Mouse (Mus musculus) megakaryocyte-erythroid progenitor cell, adult 5 weeks (primary cell): ENCODE results near the gene Prpf6. TPM values are rescaled to one million over a fixed set of nuclear protein-coding genes. Genes with fewer than 3 reads are reported as not detected.

Source experiments
- polyA plus RNA-seq: library from polyadenylated mRNA; stranded (reverse); fragments of >175 nt; gene quantifications from 2 replicates; pipeline ENCODE4 v1.2.3, GENCODE M21; 2012

The Prpf6 gene
- polyA plus RNA-seq: 14.2 and 19.5 TPM in 2 replicates

GRCm38 (mm10) chr2:181591528-181592085 lies at the start of gene Prpf6:
Prpf6 (plus strand) TSS chr2:181591868.

GRCm38 (mm10) chr2:181584411-181584942 lies 7.2 kb upstream of the Prpf6 start, which contains the start of gene Uckl1:
Uckl1 (minus strand) TSS chr2:181584892.

GRCm38 (mm10) chr2:181592231-181593041 lies 768 bp downstream of the Prpf6 start, which contains the start of gene Zfp512b:
Zfp512b (minus strand) TSS chr2:181592803.

GRCm38 (mm10) chr2:181598454-181599351 lies 7.0 kb downstream of the Prpf6 start, which contains the start of gene Samd10:
Samd10 (minus strand) TSS chr2:181599212.

GRCm38 (mm10) chr2:181656734-181657133 lies 65.1 kb downstream of the Prpf6 start, which contains the start of gene Gm29797:
Gm29797 (plus strand) TSS chr2:181657034.

GRCm38 (mm10) chr2:181671326-181671725 lies 79.7 kb downstream of the Prpf6 start, which contains the start of gene Sox18:
Sox18 (minus strand) TSS chr2:181671640.

GRCm38 (mm10) chr2:181679951-181680715 lies 88.5 kb downstream of the Prpf6 start, which contains the start of gene Tcea2:
Tcea2 (plus strand) TSS chr2:181680310.

GRCm38 (mm10) chr2:181693339-181694280 lies 101.9 kb downstream of the Prpf6 start, which contains the start of gene Rgs19:
Rgs19 (minus strand) TSS chr2:181693977.

GRCm38 (mm10) chr2:181698241-181698640 lies 106.6 kb downstream of the Prpf6 start, which contains the start of gene Lkaaear1:
Lkaaear1 (minus strand) TSS chr2:181698442.

Other genes with a start within 250 kb of the Prpf6 start
- gene Zgpat, start 226.9 kb upstream of the Prpf6 start, polyA plus RNA-seq: 32.0 and 40.5 TPM in 2 replicates
- gene Arfrp1, start 226.5 kb upstream of the Prpf6 start, polyA plus RNA-seq: 16.0 and 20.7 TPM in 2 replicates
- gene Lime1, start 211.8 kb upstream of the Prpf6 start, polyA plus RNA-seq: 48.6 and 51.5 TPM in 2 replicates
- 1.3 and 2.0 TPM in 2 replicates for gene Zbtb46, start 132.4 kb upstream of the Prpf6 start, polyA plus RNA-seq
- 0.03 and 0.05 TPM in 2 replicates for gene Abhd16b, start 98.7 kb upstream of the Prpf6 start, polyA plus RNA-seq
- 51.1 and 51.3 TPM in 2 replicates for gene Tpd52l2, start 94.7 kb upstream of the Prpf6 start, polyA plus RNA-seq
- 27.2 and 29.7 TPM in 2 replicates for gene Dnajc5, start 71.4 kb upstream of the Prpf6 start, polyA plus RNA-seq
- gene Uckl1, start 7.0 kb upstream of the Prpf6 start, polyA plus RNA-seq: 68.5 and 70.4 TPM in 2 replicates
- gene Zfp512b, start 935 bp downstream of the Prpf6 start, polyA plus RNA-seq: 83.7 and 124 TPM in 2 replicates
- gene Samd10, start 7.3 kb downstream of the Prpf6 start, polyA plus RNA-seq: 6.1 and 6.3 TPM in 2 replicates
- gene Gm29797, start 65.2 kb downstream of the Prpf6 start, polyA plus RNA-seq: 0.12 TPM in 1 of 2 replicates, not detected in the other
- 0.35 and 0.37 TPM in 2 replicates for gene Sox18, start 79.8 kb downstream of the Prpf6 start, polyA plus RNA-seq
- gene Tcea2, start 88.4 kb downstream of the Prpf6 start, polyA plus RNA-seq: 9.2 and 9.4 TPM in 2 replicates
- gene Rgs19, start 102.1 kb downstream of the Prpf6 start, polyA plus RNA-seq: 163 and 195 TPM in 2 replicates
- gene Lkaaear1, start 106.6 kb downstream of the Prpf6 start, polyA plus RNA-seq: not detected in 2 replicates
- not detected in 2 replicates for gene Oprl1, start 123.1 kb downstream of the Prpf6 start, polyA plus RNA-seq
- gene Myt1, start 171.5 kb downstream of the Prpf6 start, polyA plus RNA-seq: 0.01 and 0.04 TPM in 2 replicates
- 9.0 and 10.7 TPM in 2 replicates for gene Pcmtd2, start 246.0 kb downstream of the Prpf6 start, polyA plus RNA-seq